Mouse (Mus musculus): ENCODE measurements around the gene Eif4g2. TPM values are rescaled to one million over a fixed set of nuclear protein-coding genes. Genes with fewer than 3 reads are reported as not detected.

The Eif4g2 gene
- total RNA-seq, 1 experiment, result 627 TPM

- H3K4me3 ChIP-seq (ENCODE audit: insufficient read depth in 1 of 2, low read depth in 1 of 2, low read length in 2 of 2, poor library complexity in 1 of 2, severe bottlenecking in 1 of 2), result peak overlapping the region; percentile 66 to 89
- TF ChIP-seq MAFK (IDR thresholded peaks at IDR 0.05; ENCODE audit: insufficient read depth, low read depth, low read length), result no peak
- peak; percentile 74; the same call in 1 of the 2 replicates for TF ChIP-seq CHD2 (IDR thresholded peaks at IDR 0.05; ENCODE audit: low read depth, low read length)
- TF ChIP-seq HCFC1 (IDR thresholded peaks at IDR 0.05; ENCODE audit: borderline replicate concordance, insufficient read depth, low read length), result no peak
- TF ChIP-seq ZNF384 (IDR thresholded peaks at IDR 0.05; ENCODE audit: low read depth, low read length), result no peak
- in situ Hi-C loops (cut with MboI; ENCODE audit: low sequenced_read_pairs in 2 of 2, unreplicated experiment in 2 of 2), result no loop called here
These were observed 39.8 kb upstream of the Eif4g2 start for GRCm38 (mm10) chr7:111122531-111123130.

GRCm38 (mm10) chr7:111122084-111122530 is 39.3 kb upstream of the Eif4g2 start:
- in situ Hi-C loops (cut with MboI; ENCODE audit: low sequenced_read_pairs in 2 of 2, unreplicated experiment in 2 of 2), result no loop called here
- Histone ChIP-seq H3K4me3 (ENCODE audit: insufficient read depth in 1 of 2, low read depth in 1 of 2, low read length in 2 of 2, poor library complexity in 1 of 2, severe bottlenecking in 1 of 2) (peak overlapping the region; percentile 66 to 89), H3K9ac (ENCODE audit: insufficient read depth, low read depth, low read length, poor library complexity, severe bottlenecking) (peak overlapping the region; percentile 79), H3K9me3 (ENCODE audit: control insufficient read depth, insufficient read depth, low read depth, low read length) (no peaks in the 10 kb centered on the region), H3K27ac (ENCODE audit: insufficient read depth, low read depth, low read length, poor library complexity, severe bottlenecking) (peak overlapping the region; percentile 14), H3K36me3 (ENCODE audit: control insufficient read depth, insufficient read depth, low read length, poor library complexity, severe bottlenecking) (no peaks in the 10 kb centered on the region), H3K4me1 (ENCODE audit: control insufficient read depth in 2 of 2, insufficient read depth in 2 of 2, low read length in 2 of 2, poor library complexity in 1 of 2) (peaks cover 0 to 3% of the 10 kb centered on the region in 2 experiments; a peak in 2 of 4 replicates)
- no peak; the same call in 1 of the 2 replicates for TF ChIP-seq HCFC1 (IDR thresholded peaks at IDR 0.05; ENCODE audit: borderline replicate concordance, insufficient read depth, low read length)
- TF ChIP-seq CHD2 (IDR thresholded peaks at IDR 0.05; ENCODE audit: low read depth, low read length), result no peak
- TF ChIP-seq MAFK (IDR thresholded peaks at IDR 0.05; ENCODE audit: insufficient read depth, low read depth, low read length), result no peak
- peak; percentile 100 for TF ChIP-seq ZC3H11A (IDR thresholded peaks at IDR 0.05; ENCODE audit: borderline replicate concordance, low read depth, low read length)
- TF ChIP-seq ZNF384 (IDR thresholded peaks at IDR 0.05; ENCODE audit: low read depth, low read length), result no peak
- no peak for DNase-seq (ENCODE audit: low read depth, low spot score)

More at GRCm38 (mm10) chr7:111122531-111123130, 39.8 kb upstream of the Eif4g2 start:
- Histone ChIP-seq H3K9ac (ENCODE audit: insufficient read depth, low read depth, low read length, poor library complexity, severe bottlenecking) (peak overlapping the region; percentile 92), H3K9me3 (ENCODE audit: control insufficient read depth, insufficient read depth, low read depth, low read length) (no peaks in the 10 kb centered on the region), H3K36me3 (ENCODE audit: control insufficient read depth, insufficient read depth, low read length, poor library complexity, severe bottlenecking) (no peaks in the 10 kb centered on the region), H3K27ac (ENCODE audit: insufficient read depth, low read depth, low read length, poor library complexity, severe bottlenecking) (peak overlapping the region; percentile 54), H3K4me1 (ENCODE audit: control insufficient read depth in 2 of 2, insufficient read depth in 2 of 2, low read length in 2 of 2, poor library complexity in 1 of 2) (peaks cover 0 to 3% of the 10 kb centered on the region in 2 experiments; a peak in 2 of 4 replicates)
- DNase-seq (ENCODE audit: low read depth, low spot score), result peak; percentile 93

GRCm38 (mm10) chr7:111121522-111121921 is 38.7 kb upstream of the Eif4g2 start:
- H3K9me3 ChIP-seq (ENCODE audit: control insufficient read depth, insufficient read depth, low read depth, low read length), result no peaks in the 10 kb centered on the region
- H3K9ac ChIP-seq (ENCODE audit: insufficient read depth, low read depth, low read length, poor library complexity, severe bottlenecking), result peak overlapping the region; percentile 79; the same call in 1 of the 2 replicates
- peak; percentile 3 for DNase-seq (ENCODE audit: low read depth, low spot score)
- in situ Hi-C loops (cut with MboI; ENCODE audit: low sequenced_read_pairs in 2 of 2, unreplicated experiment in 2 of 2), result no loop called here
- peak overlapping the region; percentile 66 to 89 for H3K4me3 ChIP-seq (ENCODE audit: insufficient read depth in 1 of 2, low read depth in 1 of 2, low read length in 2 of 2, poor library complexity in 1 of 2, severe bottlenecking in 1 of 2)
- no peaks in the 10 kb centered on the region for H3K36me3 ChIP-seq (ENCODE audit: control insufficient read depth, insufficient read depth, low read length, poor library complexity, severe bottlenecking)
- no peak overlapping the region for H3K27ac ChIP-seq (ENCODE audit: insufficient read depth, low read depth, low read length, poor library complexity, severe bottlenecking)
- H3K4me1 ChIP-seq (ENCODE audit: control insufficient read depth in 2 of 2, insufficient read depth in 2 of 2, low read length in 2 of 2, poor library complexity in 1 of 2), result peaks cover 0 to 3% of the 10 kb centered on the region in 2 experiments; a peak in 2 of 4 replicates
- TF ChIP-seq ZNF384 (IDR thresholded peaks at IDR 0.05; ENCODE audit: low read depth, low read length) (no peak), CHD2 (IDR thresholded peaks at IDR 0.05; ENCODE audit: low read depth, low read length) (no peak), HCFC1 (IDR thresholded peaks at IDR 0.05; ENCODE audit: borderline replicate concordance, insufficient read depth, low read length) (no peak), ZC3H11A (IDR thresholded peaks at IDR 0.05; ENCODE audit: borderline replicate concordance, low read depth, low read length) (no peak), MAFK (IDR thresholded peaks at IDR 0.05; ENCODE audit: insufficient read depth, low read depth, low read length) (no peak)

- DNase-seq (ENCODE audit: low read depth, low spot score), result no peak
- TF ChIP-seq HCFC1 (IDR thresholded peaks at IDR 0.05; ENCODE audit: borderline replicate concordance, insufficient read depth, low read length) (no peak), CHD2 (IDR thresholded peaks at IDR 0.05; ENCODE audit: low read depth, low read length) (no peak), MAFK (IDR thresholded peaks at IDR 0.05; ENCODE audit: insufficient read depth, low read depth, low read length) (no peak), ZC3H11A (IDR thresholded peaks at IDR 0.05; ENCODE audit: borderline replicate concordance, low read depth, low read length) (no peak), ZNF384 (IDR thresholded peaks at IDR 0.05; ENCODE audit: low read depth, low read length) (no peak)
- in situ Hi-C loops (cut with MboI; ENCODE audit: low sequenced_read_pairs in 2 of 2, unreplicated experiment in 2 of 2), result no loop called here
- Histone ChIP-seq H3K4me3 (ENCODE audit: insufficient read depth in 1 of 2, low read depth in 1 of 2, low read length in 2 of 2, poor library complexity in 1 of 2, severe bottlenecking in 1 of 2) (no peak overlapping the region), H3K9ac (ENCODE audit: insufficient read depth, low read depth, low read length, poor library complexity, severe bottlenecking) (no peak overlapping the region), H3K27ac (ENCODE audit: insufficient read depth, low read depth, low read length, poor library complexity, severe bottlenecking) (no peak overlapping the region), H3K4me1 (ENCODE audit: control insufficient read depth in 2 of 2, insufficient read depth in 2 of 2, low read length in 2 of 2, poor library complexity in 1 of 2) (no peaks in the 10 kb centered on the region), H3K36me3 (ENCODE audit: control insufficient read depth, insufficient read depth, low read length, poor library complexity, severe bottlenecking) (peaks cover 2% of the 10 kb centered on the region; the same call in 1 of the 2 replicates), H3K9me3 (ENCODE audit: control insufficient read depth, insufficient read depth, low read depth, low read length) (no peaks in the 10 kb centered on the region)
These were observed 26.7 kb upstream of the Eif4g2 start for GRCm38 (mm10) chr7:111109561-111109960.

Data from ES-E14 (cell line).